Mouse (Mus musculus) megakaryocyte, adult 5-6 weeks (primary cell): ENCODE measurements around the gene Pdk3. TPM values are rescaled to one million over a fixed set of nuclear protein-coding genes. Genes with fewer than 3 reads are reported as not detected.

Source experiments
- ATAC-seq: 2 replicates; pipeline ENCODE4 v1.8.0; 2016; ENCODE audit warnings: mild to moderate bottlenecking, inconsistent platforms; ENCODE audit not compliant: poor library complexity, severe bottlenecking
- total RNA-seq, 2 experiments: library from RNA; stranded (forward) in 1 of 2; stranded (reverse) in 1 of 2; fragments of 153-499, 151-499 nt in 1 of 2; fragments of 221-1000, 200-1000 nt in 1 of 2; gene quantifications; 2 replicates each; pipeline versions ENCODE4 v1.2.3 to v1.2.4; 2015 to 2017

Gene Pdk3
- total RNA-seq (2015) (37.1 and 54.2 TPM in 2 replicates), total RNA-seq (2017) (33.7 and 33.8 TPM in 2 replicates)

DNA sequence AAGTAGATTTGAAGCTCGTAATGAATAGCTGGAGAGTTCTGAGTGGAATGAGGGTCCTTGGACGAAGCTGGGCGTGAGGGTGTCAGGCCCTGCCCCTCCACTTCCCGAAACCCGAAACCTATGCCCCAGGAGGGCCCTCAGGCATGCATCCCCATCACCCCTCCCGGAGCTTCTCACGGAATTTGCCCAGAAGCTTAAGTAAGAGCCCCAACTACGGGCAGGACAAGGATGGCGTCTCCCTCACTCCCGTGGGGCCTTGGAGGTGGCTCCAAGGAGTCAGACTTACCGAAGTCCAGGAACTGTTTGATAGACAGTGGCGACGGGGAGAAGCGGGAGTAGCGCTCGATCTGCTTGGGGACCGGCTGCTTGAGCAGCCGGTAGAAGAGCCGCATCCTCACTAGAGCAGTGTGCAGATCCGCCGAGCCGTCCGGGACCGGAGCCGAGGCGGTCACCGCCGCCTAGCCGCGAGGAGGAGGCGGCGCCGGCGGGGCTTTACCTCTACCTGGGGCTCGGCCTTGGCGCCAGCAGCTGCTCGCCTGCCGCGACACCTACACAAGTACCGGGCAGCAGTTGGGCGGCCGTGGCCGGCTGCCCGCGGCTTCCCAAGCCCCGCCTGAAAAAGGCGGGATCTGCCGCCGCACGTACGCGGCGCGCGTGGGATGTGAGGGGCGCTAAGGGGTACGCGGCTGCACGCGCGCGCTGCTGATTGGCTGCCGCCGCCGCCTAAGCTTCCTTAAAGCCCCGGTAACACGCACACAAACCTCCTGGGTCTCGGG lies at the start of gene Pdk3:
Gene Pdk3 (minus strand): TSS at position 641 of the 776 bp plus-strand sequence.
- ATAC-seq: peak; percentile 92

DNA sequence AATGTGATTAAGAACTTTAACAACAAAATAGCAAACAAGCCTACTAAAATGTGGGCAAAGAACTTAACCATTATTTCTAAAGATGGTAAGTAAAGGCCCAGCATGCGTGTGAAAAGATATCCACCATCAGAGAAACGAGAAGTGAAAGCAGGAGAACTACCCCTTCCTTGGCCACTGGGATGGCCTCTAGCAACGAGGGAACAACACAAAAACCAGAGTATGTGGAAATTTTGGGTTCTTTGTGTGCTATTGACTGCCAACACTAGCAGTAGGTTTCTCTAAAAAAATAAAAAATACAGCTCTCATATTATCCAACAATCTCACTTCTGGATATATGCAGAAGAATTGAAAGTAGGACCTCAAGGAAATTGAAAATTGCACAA lies 45.6 kb upstream of the Pdk3 start:
- ATAC-seq: peak; percentile 88

DNA sequence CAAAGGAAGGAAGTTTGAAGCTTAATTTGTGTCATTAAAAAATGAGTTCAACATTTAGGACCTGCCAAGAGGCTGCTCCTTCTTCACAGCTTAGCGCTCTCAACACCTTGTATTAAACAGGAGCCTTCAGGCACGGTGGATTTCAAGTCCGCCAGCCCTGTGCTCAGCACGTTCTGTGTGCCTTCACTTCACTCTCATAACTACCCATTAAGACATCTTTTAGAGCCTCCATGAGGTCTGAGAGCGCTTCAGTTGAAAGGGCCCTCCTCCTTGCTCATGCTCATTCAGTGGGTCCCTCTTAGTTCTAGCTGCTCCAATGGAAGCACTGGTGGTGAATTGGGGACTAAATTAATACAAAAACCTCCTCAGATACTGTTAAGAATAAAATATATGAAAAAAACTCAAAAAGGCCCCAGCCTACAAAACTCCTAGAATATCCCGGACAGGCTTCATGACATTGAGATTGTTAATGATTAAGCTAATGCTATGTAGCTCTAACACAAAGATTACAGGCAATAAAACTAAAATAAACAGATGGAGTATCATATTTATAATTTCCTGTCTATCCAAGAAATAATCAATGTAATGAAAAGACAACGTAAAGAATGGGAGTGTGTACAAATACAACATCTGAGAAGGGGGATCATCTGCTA lies 45.1 kb upstream of the Pdk3 start:
- ATAC-seq: no peak

DNA sequence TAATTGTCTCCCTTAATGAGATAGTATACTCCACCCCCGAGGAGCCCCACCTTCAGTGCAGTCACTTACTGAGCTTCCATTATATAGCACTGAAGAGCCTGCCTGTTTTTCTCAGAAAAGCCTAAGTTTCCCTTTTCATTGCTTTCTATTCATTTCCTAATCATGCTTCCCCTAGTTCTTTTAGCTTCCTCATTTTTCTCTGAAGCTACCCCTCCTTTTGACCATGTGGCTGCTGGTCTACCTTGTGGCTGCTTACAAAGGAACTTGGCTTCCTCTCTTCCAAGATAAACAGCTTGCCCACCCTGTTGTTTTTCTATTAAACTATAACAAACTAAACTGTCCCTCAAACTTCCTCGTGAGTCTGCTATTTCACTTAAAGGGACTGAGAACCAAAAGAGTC lies 31.4 kb upstream of the Pdk3 start:
- peak; percentile 83 for ATAC-seq

DNA sequence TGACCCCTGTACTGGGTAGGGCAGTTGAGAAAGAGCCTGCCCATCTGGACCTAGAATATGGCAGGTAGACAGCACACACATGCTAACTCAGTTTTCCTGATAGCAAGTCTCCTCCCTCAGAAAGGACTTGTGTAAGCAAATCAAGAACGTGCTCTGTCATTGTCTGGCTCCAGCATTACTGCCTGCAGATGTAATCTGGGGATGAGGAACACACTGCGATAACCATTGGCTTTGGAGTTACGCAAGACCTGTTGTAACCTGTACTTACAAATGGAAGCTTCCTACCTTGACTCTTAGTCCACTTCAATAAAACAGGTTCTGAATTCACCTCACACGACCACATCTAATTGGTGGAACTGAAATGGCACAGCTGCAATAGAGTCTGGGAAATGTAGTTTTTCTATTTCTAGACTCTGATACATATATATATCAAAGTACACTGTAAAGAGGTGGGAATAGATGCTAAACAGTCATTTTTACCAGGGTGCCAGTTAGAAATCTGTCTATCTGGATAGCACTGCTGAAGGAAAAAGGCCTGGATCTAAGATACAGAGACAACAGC lies 30.6 kb upstream of the Pdk3 start:
- peak; percentile 86 for ATAC-seq

DNA sequence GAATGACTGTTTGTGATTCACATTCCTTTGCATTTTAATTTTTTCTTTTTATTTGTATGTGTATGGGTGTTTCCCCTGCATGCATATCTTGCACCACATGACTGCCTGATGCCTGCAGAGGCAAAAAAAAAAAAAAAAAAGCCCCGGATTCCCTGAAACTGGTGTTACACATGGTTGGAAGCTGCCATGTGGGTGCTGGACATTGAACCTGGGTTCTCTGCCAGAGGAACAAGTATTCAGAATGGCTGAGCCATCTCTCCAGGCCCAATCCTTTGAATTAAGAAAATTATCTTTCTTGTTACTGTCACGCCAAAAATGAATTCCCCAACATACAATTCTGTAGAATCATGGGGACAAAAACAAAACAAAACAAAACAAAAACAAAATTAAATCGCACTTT lies 25.8 kb upstream of the Pdk3 start:
- ATAC-seq: no peak

DNA sequence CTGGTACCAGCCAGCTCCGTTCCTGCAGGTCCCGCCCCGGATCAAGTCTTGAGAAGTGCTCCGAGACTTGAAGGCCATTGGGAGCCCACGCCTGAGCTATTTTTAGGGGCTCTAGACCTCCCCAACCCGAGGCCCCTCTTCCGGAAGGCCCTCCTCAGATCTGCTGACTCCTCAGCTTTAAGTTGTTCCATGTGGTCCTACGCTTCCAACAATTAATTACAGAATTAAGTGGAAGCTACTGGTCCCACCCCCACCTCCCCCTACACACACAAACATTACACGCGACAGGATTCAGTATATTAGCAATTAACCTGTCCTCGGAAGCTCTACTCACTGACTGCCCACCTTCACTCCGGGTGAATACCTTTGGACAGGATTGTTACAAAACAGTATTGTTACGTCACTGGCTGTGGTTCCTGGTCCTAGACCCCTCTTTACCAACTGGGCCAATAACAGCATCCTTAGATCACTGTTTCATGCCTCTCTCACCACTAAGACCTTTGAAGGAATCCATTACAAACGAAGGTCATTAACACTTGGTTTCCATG lies 410 bp upstream of the Pdk3 start:
- no peak for ATAC-seq

DNA sequence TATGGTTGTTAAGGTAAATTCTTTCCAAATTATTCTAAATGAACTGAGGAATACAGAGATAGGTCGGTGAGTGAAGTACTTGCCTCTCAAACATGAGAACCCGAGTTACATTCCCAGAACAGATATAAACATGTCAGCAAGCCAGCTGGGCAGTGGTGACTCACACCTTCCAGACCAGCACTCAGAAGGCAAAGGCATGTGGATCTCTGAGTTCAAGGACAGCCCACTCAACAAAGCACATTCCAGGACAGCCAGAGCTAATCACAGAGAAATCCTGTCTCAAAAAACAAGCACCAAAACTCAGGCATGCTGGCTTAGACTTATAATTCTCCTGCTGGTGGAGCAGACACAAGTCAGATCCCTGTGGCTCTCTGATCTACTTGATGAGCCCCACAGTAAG lies 6.2 kb downstream of the Pdk3 start:
- ATAC-seq: no peak

DNA sequence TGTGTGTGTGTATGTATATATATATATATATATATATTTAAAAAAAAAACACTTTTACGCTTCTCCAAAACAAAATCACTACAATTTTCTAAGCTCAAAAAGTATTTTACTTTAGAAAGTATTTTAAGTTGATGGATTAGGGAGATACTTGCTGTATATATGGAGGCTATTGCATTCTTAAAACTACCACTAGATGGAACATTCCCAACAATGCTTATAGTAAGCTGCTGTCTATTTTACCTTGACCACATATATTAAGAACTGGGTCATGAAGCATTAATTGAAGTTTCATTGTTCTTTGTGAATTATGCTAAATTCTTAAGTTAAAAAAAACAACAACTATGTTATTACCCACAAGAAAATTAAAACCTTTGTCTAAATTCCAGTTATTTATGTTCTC lies 24.0 kb downstream of the Pdk3 start:
- ATAC-seq: no peak

DNA sequence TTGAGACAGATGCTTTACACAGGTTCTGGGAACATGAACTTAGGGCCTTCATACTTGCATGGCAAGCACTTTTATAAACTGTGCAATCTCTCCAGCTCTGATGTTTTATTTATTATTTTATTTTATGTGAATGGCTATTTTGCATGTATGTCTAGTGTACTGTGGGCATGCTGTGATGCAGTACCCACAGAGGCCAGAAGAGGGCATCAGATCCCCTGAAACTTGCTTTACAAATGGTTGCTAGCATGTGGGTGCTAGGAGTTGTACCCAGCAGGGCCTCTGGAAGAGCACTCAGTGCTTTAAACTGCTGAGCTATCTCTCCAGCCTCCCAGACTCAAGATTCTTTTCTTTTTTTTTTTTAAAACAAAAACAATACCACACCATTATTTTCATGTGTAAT lies 38.8 kb downstream of the Pdk3 start:
- ATAC-seq: peak; percentile 76

DNA sequence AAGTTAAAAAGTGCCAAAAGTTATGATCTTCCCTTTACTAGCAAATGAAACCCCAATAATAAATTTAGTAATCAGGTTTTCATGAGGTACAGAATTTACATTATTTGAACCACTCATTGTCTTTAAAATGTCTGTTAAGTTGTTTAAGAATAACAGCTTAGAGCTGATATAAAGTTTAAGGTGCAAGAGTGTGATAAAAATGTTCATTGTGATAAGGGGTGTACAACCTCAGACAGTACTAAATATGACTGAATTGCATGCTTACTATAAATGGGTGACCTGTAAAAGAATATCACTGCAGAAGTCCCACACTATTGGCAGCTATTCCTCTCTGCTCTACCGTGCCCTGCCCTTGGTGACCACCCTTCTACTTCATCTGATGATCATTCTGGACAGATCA lies 42.4 kb downstream of the Pdk3 start:
- no peak for ATAC-seq

DNA sequence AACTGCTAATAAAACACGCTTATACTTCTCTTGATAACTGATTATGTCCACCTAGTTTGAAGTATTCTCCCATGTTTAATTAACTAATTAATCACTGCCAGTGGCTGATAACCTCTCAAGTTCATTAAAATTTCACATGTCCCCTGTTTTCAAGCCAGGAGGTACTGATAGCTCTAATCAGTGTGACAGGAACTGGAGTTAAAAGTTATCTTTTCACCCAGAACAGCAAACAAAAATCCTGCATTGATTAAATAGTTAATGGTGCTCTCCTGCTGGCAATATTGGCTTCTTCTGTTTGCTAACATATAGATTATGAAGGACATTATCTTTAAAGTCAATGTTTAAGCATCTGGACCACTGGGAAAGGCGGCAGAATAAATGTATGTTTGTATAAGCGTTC lies 71.2 kb downstream of the Pdk3 start:
- no peak for ATAC-seq

DNA sequence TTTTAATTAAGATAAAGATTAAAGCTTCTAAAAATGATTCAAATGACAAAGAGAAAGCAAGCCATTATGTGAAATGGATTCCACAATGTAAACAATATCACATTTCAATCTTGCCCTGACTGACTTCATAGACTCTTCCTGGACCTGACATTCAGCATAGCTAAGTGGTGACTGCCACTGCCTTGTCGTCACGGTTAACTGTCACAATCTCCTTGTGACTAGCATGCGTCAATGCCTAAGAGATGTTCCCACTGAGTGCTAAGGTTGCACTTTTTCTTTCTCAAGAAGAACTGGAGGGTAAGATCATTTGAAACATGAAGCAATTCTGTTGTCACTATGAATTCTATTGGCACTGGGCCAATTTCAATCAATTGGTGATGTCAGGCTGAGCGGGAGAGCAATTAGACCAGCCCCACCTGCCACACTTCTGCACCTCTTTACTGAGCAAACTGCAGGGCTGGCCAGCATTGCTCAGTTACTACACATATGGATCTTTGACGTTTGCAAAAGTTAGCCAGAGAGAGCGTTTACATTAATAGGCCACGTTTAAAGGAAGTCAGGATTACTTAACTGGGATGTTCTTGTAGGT lies 75.0 kb downstream of the Pdk3 start:
- peak; percentile 47; the same call in 1 of the 2 replicates for ATAC-seq

DNA sequence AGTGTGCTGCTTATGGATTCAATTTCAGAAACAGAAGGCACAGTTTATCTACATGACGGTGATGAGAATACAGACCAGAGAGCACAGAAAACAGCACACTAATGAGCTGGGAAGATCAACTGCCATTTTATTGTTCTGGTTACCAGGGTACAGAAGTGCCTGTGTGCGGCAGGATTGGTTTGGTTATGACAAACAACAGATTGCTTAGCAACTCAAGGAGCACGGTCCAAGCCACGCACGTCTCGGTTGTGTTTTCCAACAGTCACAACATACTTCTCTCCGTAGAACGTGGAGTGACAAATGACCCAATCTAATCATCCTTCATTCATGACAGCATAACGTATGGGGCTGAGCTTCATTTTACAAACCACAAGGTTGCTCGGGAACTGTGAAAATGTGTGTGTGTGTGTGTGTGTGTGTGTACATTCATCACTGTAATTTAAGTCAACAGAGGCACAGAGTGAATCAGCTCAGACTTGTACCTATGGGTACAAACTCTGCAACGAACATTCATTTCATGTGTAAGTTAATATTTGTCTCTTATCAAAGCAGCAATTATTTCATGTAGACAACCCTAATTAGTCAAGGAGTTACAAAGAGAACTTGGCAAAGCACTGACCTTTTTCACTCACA lies 76.7 kb downstream of the Pdk3 start:
- no peak for ATAC-seq

DNA sequence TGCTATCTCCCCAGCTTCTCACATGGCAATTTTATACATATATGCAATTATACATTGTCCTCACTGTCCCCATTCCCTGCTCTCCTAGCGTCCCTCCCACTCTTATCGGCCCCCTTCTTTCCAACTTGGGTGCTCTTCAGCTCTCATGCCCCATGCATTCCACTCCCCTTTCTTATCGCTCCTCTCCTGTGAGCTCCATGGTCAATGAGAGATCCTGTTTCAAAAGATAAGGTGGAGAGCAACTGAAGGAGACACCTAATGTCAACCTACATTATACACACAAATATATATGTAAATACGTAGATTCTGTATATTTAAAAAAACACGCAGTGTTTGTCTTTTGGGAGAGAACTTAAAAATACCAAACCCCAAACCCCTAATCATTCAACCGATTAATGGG lies 81.4 kb downstream of the Pdk3 start:
- no peak for ATAC-seq

DNA sequence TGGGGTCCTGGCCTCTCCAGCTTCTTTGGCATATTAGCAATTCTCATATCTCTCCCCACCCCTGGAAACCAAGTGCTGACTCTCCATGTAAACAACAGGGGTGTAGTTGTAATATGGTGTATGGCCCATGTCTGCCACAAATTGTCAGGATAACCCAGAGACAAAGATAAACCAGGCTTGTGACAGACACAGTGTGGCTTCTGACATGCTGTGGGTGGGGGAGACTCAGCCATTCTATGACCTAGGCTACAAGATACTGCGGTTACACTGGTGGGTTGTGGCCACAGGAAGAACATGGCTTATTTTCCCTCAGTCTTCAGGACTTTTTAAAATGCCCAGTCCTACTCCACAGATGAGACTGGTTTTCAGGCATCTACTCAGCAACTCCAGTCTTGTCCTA lies 82.8 kb downstream of the Pdk3 start:
- no peak for ATAC-seq

DNA sequence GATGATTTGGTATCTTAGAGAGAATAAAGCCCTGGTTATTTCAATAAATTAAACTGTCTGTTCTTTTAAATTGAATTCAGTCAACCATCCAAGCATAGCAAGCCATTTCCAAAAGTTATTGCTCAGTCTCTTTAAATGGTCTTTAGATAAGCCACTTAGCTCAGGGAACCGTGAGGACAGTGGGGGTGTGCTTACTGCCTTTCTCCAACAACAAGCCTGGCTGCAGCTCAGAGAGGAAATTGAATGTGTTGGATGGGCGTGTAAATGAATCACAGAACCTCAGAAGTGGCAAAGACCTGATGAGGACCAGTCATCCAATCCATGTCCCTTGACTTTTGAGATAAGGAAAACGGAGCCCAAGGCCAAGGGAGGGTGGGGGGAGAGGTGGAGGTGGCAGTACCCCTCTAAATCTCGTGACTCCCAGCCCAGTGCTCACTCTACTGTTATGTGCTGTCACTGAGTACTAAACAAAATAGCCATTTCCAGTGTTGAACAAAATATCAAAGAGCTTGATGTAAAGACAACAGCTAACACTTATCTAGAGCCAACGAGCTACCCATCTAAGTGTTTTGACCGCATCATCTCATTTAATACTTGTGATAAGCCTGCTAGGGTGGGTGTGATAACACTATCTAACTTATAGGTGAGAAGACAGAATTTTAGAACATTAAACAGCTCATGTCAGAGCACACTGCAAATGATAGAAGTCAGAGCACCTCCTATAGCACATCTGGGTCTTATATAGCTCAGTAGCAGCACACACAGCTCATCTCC lies 98.8 kb downstream of the Pdk3 start:
- no peak for ATAC-seq

DNA sequence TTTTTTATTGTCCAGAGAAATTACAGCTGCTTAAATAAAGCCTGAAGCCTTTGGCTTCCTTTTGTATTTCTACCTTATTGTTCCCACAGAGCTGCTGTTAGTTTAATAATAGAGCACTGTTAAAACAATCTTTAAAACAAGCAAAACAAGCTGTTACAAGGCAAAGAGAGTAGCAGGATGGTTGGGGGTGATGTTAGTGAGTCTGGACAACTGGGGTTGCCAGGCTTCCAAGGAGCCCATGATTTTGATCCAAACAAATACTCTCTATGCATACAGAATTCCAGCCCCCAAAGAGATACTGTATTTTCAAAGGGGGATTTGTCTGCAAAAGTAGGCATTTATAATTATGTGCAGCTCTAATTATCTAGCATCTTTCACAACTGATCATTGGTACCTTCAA lies 99.6 kb downstream of the Pdk3 start:
- ATAC-seq: no peak

DNA sequence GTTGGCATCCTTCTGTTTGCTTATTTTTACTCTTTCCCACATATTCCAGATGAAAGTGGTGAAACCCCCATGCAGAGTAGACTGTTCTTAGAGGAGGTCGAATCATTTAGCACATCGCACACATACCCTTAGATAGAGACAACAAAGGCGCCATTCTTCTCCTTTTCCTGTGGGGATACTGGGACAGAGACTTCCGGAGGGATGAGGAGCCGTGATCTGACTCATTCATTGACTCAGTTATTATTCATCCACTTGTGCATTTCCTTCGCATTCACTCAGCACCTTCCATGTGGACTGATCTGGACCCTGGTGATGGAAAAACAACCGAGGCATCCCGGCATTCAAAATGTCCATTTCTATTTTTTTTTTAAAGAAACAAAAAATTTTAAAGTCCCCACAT lies 101.1 kb downstream of the Pdk3 start:
- no peak for ATAC-seq

DNA sequence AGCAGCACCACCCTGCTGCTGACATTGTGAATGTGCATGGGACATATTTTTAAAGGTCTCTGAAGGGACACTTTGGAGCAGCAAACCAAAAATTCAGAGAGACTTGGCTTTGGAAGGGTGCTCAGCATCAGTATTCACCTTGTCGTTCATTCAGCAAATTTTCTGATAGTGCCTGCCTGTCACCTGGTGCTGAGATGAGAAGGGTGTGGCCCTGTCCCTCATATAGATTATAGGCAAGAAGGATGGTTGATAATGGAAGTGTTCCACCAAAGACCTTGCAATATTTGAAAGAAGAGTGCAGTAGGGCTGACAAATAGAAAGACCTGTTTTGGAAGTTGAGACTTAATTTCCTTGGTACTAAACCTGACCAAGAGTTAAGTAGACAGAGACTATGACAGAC lies 102.5 kb downstream of the Pdk3 start:
- ATAC-seq: no peak
